Mouse (Mus musculus): ENCODE measurements around the gene Abcc4. TPM values are rescaled to one million over a fixed set of nuclear protein-coding genes. Genes with fewer than 3 reads are reported as not detected.

Gene Abcc4
- total and polyA plus RNA-seq, 3 experiments = 10.5 to 25.2 (median 16.2) TPM

- H3K4me1 ChIP-seq (ENCODE audit: insufficient read depth, low read depth, low read length) = no peaks in the 10 kb centered on the region
- no peaks in the 10 kb centered on the region for H3K27me3 ChIP-seq (ENCODE audit: insufficient read depth, low read length)
- no peak for ATAC-seq (ENCODE audit: extremely low read depth, insufficient number of reproducible peaks, low FRiP score, poor library complexity, severe bottlenecking)
- H3K4me3 ChIP-seq (ENCODE audit: low read depth, low read length) = no peak overlapping the region
- no peaks in the 10 kb centered on the region for H3K9me3 ChIP-seq (replicated peaks)
- DNase-seq (ENCODE audit: low spot score) = no peak
- H3K36me3 ChIP-seq (replicated peaks) = peaks cover 59% of the 10 kb centered on the region
- TF ChIP-seq TAL1 (conservative IDR thresholded peaks at IDR 0.05; ENCODE audit: low read depth, low read length) (no peak), GATA1 (IDR thresholded peaks at IDR 0.05; ENCODE audit: borderline replicate concordance, low read length) (no peak), CTCF (IDR thresholded peaks at IDR 0.05; ENCODE audit: low read depth, low read length) (no peak), POLR2AphosphoS5 (IDR thresholded peaks at IDR 0.05; ENCODE audit: insufficient replicate concordance, low read depth, low read length) (no peak), GATA2 (IDR thresholded peaks at IDR 0.05; ENCODE audit: borderline replicate concordance, low read depth, low read length) (no peak)
Measured at GRCm38 (mm10) chr14:118566214-118566688, 139.8 kb downstream of the Abcc4 start.

- ATAC-seq (ENCODE audit: extremely low read depth, insufficient number of reproducible peaks, low FRiP score, poor library complexity, severe bottlenecking) = no peak
- no peak overlapping the region for H3K4me3 ChIP-seq (ENCODE audit: low read depth, low read length)
- peaks cover 60% of the 10 kb centered on the region for H3K36me3 ChIP-seq (replicated peaks)
- no peak for DNase-seq (ENCODE audit: low spot score)
- TF ChIP-seq CTCF (IDR thresholded peaks at IDR 0.05; ENCODE audit: low read depth, low read length) (no peak), POLR2AphosphoS5 (IDR thresholded peaks at IDR 0.05; ENCODE audit: insufficient replicate concordance, low read depth, low read length) (no peak), GATA1 (IDR thresholded peaks at IDR 0.05; ENCODE audit: borderline replicate concordance, low read length) (no peak), GATA2 (IDR thresholded peaks at IDR 0.05; ENCODE audit: borderline replicate concordance, low read depth, low read length) (no peak), TAL1 (conservative IDR thresholded peaks at IDR 0.05; ENCODE audit: low read depth, low read length) (no peak)
- no peaks in the 10 kb centered on the region for H3K4me1 ChIP-seq (ENCODE audit: insufficient read depth, low read depth, low read length)
- H3K9me3 ChIP-seq (replicated peaks) = no peaks in the 10 kb centered on the region
- no peaks in the 10 kb centered on the region for H3K27me3 ChIP-seq (ENCODE audit: insufficient read depth, low read length)
Measured at GRCm38 (mm10) chr14:118565696-118566095, 140.3 kb downstream of the Abcc4 start.

DNA sequence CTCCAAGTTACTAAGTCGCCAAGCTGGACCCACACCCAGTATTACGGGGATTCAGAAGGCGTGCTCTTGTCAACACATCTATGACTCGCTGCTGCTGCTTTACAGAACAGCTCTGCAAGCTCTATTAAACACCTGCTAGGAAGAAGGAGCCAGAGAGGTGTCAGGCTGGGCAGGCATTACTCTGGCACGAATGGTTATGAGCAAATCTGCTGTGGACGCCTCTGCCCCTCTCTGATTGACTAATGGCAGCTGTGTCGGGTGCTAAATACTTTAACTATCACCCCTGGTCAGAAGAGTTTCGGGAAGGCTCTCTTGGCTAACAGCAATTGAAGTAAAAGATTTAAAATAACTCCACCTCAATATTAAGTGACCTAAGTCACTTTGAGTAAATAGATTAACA is 142.4 kb downstream of the Abcc4 start:
- H3K27me3 ChIP-seq (ENCODE audit: insufficient read depth, low read length) = no peaks in the 10 kb centered on the region
- TF ChIP-seq GATA1 (IDR thresholded peaks at IDR 0.05; ENCODE audit: borderline replicate concordance, low read length) (no peak), CTCF (IDR thresholded peaks at IDR 0.05; ENCODE audit: low read depth, low read length) (no peak), GATA2 (IDR thresholded peaks at IDR 0.05; ENCODE audit: borderline replicate concordance, low read depth, low read length) (no peak), TAL1 (conservative IDR thresholded peaks at IDR 0.05; ENCODE audit: low read depth, low read length) (no peak), POLR2AphosphoS5 (IDR thresholded peaks at IDR 0.05; ENCODE audit: insufficient replicate concordance, low read depth, low read length) (no peak)
- no peaks in the 10 kb centered on the region for H3K9me3 ChIP-seq (replicated peaks)
- no peak overlapping the region for H3K4me3 ChIP-seq (ENCODE audit: low read depth, low read length)
- no peaks in the 10 kb centered on the region for H3K4me1 ChIP-seq (ENCODE audit: insufficient read depth, low read depth, low read length)
- H3K36me3 ChIP-seq (replicated peaks) = peaks cover 56% of the 10 kb centered on the region
- ATAC-seq (ENCODE audit: extremely low read depth, insufficient number of reproducible peaks, low FRiP score, poor library complexity, severe bottlenecking) = no peak
- DNase-seq (ENCODE audit: low spot score) = no peak

DNA sequence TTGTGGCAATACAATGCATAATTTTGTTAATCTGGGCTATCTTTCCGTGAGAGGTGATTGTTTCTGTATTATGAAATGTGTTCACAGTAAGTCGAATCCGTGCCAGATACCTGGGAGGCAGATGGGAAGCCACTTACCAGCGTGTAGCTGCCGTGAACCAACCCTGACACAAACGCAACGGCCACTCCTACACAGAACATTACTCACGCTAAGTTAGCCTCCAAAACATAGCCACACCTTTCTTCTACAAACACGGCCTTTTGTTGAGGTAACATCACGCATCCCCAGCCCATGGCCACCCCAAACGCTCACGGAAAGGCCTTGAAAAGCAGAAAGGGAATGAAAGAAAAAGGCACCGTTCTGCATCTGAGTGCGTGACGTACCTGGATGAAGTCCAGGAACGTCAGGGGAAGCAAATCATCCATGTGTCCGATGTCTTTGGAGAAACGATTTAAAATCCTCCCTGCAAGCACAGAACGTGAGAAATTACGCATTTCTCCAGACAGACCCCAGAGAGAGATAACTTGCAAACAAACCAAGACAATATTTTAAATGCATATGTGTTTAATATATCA is 153.0 kb downstream of the Abcc4 start:
- peaks cover 45% of the 10 kb centered on the region for H3K36me3 ChIP-seq (replicated peaks)
- DNase-seq (ENCODE audit: low spot score) (no peak), ATAC-seq (ENCODE audit: extremely low read depth, insufficient number of reproducible peaks, low FRiP score, poor library complexity, severe bottlenecking) (no peak)
- H3K4me3 ChIP-seq (ENCODE audit: low read depth, low read length) = no peak overlapping the region
- H3K9me3 ChIP-seq (replicated peaks) = no peaks in the 10 kb centered on the region
- H3K27me3 ChIP-seq (ENCODE audit: insufficient read depth, low read length) = no peaks in the 10 kb centered on the region
- H3K4me1 ChIP-seq (ENCODE audit: insufficient read depth, low read depth, low read length) = no peaks in the 10 kb centered on the region
- TF ChIP-seq CTCF (IDR thresholded peaks at IDR 0.05; ENCODE audit: low read depth, low read length) (no peak), TAL1 (conservative IDR thresholded peaks at IDR 0.05; ENCODE audit: low read depth, low read length) (no peak), POLR2AphosphoS5 (IDR thresholded peaks at IDR 0.05; ENCODE audit: insufficient replicate concordance, low read depth, low read length) (no peak), GATA2 (IDR thresholded peaks at IDR 0.05; ENCODE audit: borderline replicate concordance, low read depth, low read length) (no peak), GATA1 (IDR thresholded peaks at IDR 0.05; ENCODE audit: borderline replicate concordance, low read length) (no peak)

DNA sequence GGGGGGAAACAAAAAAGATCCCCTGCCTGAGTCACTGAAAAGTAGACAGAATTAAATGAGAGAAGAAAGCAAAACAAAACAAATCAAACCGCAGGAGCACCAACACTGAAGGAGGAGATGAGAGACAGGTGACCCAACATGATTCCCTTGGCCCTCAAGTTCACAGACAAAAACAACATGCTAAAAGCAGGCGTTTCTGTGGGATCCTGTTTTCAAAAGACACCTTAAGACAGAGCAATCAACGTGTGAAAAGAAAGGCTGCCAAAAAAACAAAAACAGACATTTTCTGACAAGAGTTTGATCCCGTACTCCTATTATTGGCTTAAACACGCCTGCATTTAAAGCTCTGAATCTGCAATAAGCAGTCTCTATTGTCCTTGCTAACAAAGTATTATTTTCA is 153.6 kb downstream of the Abcc4 start:
- no peak for ATAC-seq (ENCODE audit: extremely low read depth, insufficient number of reproducible peaks, low FRiP score, poor library complexity, severe bottlenecking)
- no peak for DNase-seq (ENCODE audit: low spot score)
- Histone ChIP-seq H3K4me3 (ENCODE audit: low read depth, low read length) (no peak overlapping the region), H3K27me3 (ENCODE audit: insufficient read depth, low read length) (no peaks in the 10 kb centered on the region), H3K9me3 (replicated peaks) (no peaks in the 10 kb centered on the region), H3K36me3 (replicated peaks) (peaks cover 45% of the 10 kb centered on the region), H3K4me1 (ENCODE audit: insufficient read depth, low read depth, low read length) (no peaks in the 10 kb centered on the region)
- TF ChIP-seq CTCF (IDR thresholded peaks at IDR 0.05; ENCODE audit: low read depth, low read length) (no peak), GATA2 (IDR thresholded peaks at IDR 0.05; ENCODE audit: borderline replicate concordance, low read depth, low read length) (no peak), POLR2AphosphoS5 (IDR thresholded peaks at IDR 0.05; ENCODE audit: insufficient replicate concordance, low read depth, low read length) (no peak), TAL1 (conservative IDR thresholded peaks at IDR 0.05; ENCODE audit: low read depth, low read length) (no peak), GATA1 (IDR thresholded peaks at IDR 0.05; ENCODE audit: borderline replicate concordance, low read length) (no peak)

- no peaks in the 10 kb centered on the region for H3K4me1 ChIP-seq (ENCODE audit: insufficient read depth, low read depth, low read length)
- no peaks in the 10 kb centered on the region for H3K27me3 ChIP-seq (ENCODE audit: insufficient read depth, low read length)
- no peak for DNase-seq (ENCODE audit: low spot score)
- H3K4me3 ChIP-seq (ENCODE audit: low read depth, low read length) = no peak overlapping the region
- H3K9me3 ChIP-seq (replicated peaks) = no peaks in the 10 kb centered on the region
- peaks cover 45% of the 10 kb centered on the region for H3K36me3 ChIP-seq (replicated peaks)
- ATAC-seq (ENCODE audit: extremely low read depth, insufficient number of reproducible peaks, low FRiP score, poor library complexity, severe bottlenecking) = no peak
- TF ChIP-seq POLR2AphosphoS5 (IDR thresholded peaks at IDR 0.05; ENCODE audit: insufficient replicate concordance, low read depth, low read length) (no peak), GATA1 (IDR thresholded peaks at IDR 0.05; ENCODE audit: borderline replicate concordance, low read length) (no peak), TAL1 (conservative IDR thresholded peaks at IDR 0.05; ENCODE audit: low read depth, low read length) (no peak), CTCF (IDR thresholded peaks at IDR 0.05; ENCODE audit: low read depth, low read length) (no peak), GATA2 (IDR thresholded peaks at IDR 0.05; ENCODE audit: borderline replicate concordance, low read depth, low read length) (no peak)
Measured at GRCm38 (mm10) chr14:118551725-118552285, 154.2 kb downstream of the Abcc4 start.
